Mouse (Mus musculus): Measurements from ENCODE around the gene Stard3nl. TPM values are rescaled to one million over a fixed set of nuclear protein-coding genes. Genes with fewer than 3 reads are reported as not detected.
"Not testable (repeated sequence)": the region's sequence is repeated elsewhere in the genome, so short reads cannot be mapped to it uniquely, and the experiment has no call there.

Gene Stard3nl
- polyA plus RNA-seq, 1 experiment from 2014 or later, result 94.8 TPM

DNA sequence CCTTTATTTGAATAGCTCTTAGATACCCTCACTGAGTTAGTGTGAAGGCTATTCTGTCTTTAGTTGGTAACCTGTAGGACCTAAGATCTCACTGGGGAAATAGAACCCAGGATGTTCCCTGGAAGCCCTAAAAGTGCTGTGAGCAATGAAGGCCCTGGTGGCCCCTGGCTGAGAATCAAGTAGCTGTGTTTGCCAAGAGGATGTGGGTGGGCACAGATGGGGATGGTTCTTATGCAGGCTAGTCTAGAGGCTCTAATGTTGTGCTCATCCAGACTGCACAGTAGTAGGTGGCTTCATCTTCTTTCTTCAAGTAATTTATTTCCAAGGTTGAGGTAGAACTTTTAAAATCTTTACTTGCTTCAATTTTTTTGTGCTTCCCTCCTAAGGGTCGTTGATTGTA, 59.3 kb downstream of the Stard3nl start:
- not testable (repeated sequence) for H3K27me3 ChIP-seq (replicated peaks; ENCODE audit: control insufficient read depth, insufficient read depth, low read length); H3K9me3 ChIP-seq (ENCODE audit: control insufficient read depth, low read length); H3K4me2 ChIP-seq (ENCODE audit: low read depth, low read length); H3K4me1 ChIP-seq (ENCODE audit: control insufficient read depth, insufficient read depth, low read length); H3K9ac ChIP-seq (ENCODE audit: low read depth, low read length); H3K27ac ChIP-seq (ENCODE audit: low read length); ATAC-seq; H3K36me3 ChIP-seq (ENCODE audit: control insufficient read depth, insufficient read depth, low read length); H3K4me3 ChIP-seq (ENCODE audit: low read length)
- 79% methylated on average over 1 of the region's 1 CpGs for WGBS

Other genes starting within 250 kb of the Stard3nl start
- gene Epdr1, start 224.1 kb upstream of the Stard3nl start, polyA plus RNA-seq (2015; fragmentation: Nextera tagmentation; extraction: Ambion mirVana), result 14.0 and 15.0 TPM in 2 replicates
- 0.34 and 0.40 TPM in 2 replicates for gene Sfrp4, start 227.3 kb upstream of the Stard3nl start, polyA plus RNA-seq (2015; fragmentation: Nextera tagmentation; extraction: Ambion mirVana)

Measured in intestine, embryonic 16.5 days (tissue).